Mouse (Mus musculus) forebrain, embryonic 10.5 days (tissue): ENCODE measurements around the gene Olfr39. TPM values are rescaled to one million over a fixed set of nuclear protein-coding genes. Genes with fewer than 3 reads are reported as not detected.
"Not testable (repeated sequence)": the region's sequence is repeated elsewhere in the genome, so short reads cannot be mapped to it uniquely, and the experiment has no call there.

Source experiments
- DNase-seq: peaks from one replicate; pipeline ENCODE4 v3.0.0-alpha.2; 2017; ENCODE audit warnings: low spot score; ENCODE audit errors: extremely low spot score
- H3K27ac ChIP-seq: fragments of 300-500 bp; sonication (generic); 2 replicates; pipeline ENCODE4 v1.5.1; 2016; ENCODE audit warnings: mild to moderate bottlenecking
- H3K27me3 ChIP-seq: fragments of 300-500 bp; sonication (generic); 2 replicates; pipeline ENCODE4 v1.6.1; 2016; ENCODE audit warnings: mild to moderate bottlenecking; ENCODE audit not compliant: poor library complexity, severe bottlenecking
- H3K36me3 ChIP-seq: fragments of 300-500 bp; sonication (generic); replicated peaks from 2 replicates; pipeline ENCODE4 v1.6.1; 2016; ENCODE audit warnings: mild to moderate bottlenecking, moderate library complexity
- H3K4me1 ChIP-seq: fragments of 300-500 bp; sonication (generic); 2 replicates; pipeline ENCODE4 v1.6.1; 2016
- H3K4me3 ChIP-seq: fragments of 300-500 bp; sonication (generic); 2 replicates; pipeline ENCODE4 v1.5.1; 2016; ENCODE audit warnings: mild to moderate bottlenecking, moderate library complexity
- H3K9me3 ChIP-seq: fragments of 300-500 bp; sonication (generic); 2 replicates; pipeline ENCODE4 v1.6.1; 2016; ENCODE audit warnings: mild to moderate bottlenecking, moderate library complexity
- WGBS: fragments of 180-500 bp; shearing (Covaris S2); methylation state at CpG from one replicate; pipeline ENCODE4 v1.1.7; 2016; 5-methylcytosine and 5-hydroxymethylcytosine counted together
- polyA plus RNA-seq: library from polyadenylated mRNA; unstranded; fragments of >200 nt; fragmentation: Nextera tagmentation; extraction: Ambion mirVana; gene quantifications from 2 replicates; pipeline ENCODE4 v1.2.1, GENCODE M21; 2016

The Olfr39 gene
- polyA plus RNA-seq = not detected in 2 replicates

- WGBS = 83% methylated on average over 1 of the region's 1 CpGs
- Histone ChIP-seq H3K27ac (no peak within 1 kb of the TSS), H3K27me3 (no peaks in the 10 kb centered on the region), H3K9me3 (peaks cover 5% of the 10 kb centered on the region; the same call in 1 of the 2 replicates), H3K4me3 (no peak within 1 kb of the TSS), H3K4me1 (no peaks in the 10 kb centered on the region), H3K36me3 (no peaks in the 10 kb centered on the region)
- DNase-seq = no peak
Measured at GRCm38 (mm10) chr9:20282051-20282450, at the start of gene Olfr39. Gene Olfr39 (plus strand): TSS chr9:20282351.

GRCm38 (mm10) chr9:20236819-20237218, 45.3 kb upstream of the Olfr39 start, which contains the start of gene Olfr872:
Gene Olfr872 (plus strand): TSS chr9:20237119.
- Histone ChIP-seq H3K27ac (no peak within 1 kb of the TSS), H3K36me3 (no peaks in the 10 kb centered on the region), H3K4me3 (no peak within 1 kb of the TSS), H3K4me1 (no peaks in the 10 kb centered on the region), H3K9me3 (peaks cover 9% of the 10 kb centered on the region; the same call in 1 of the 2 replicates), H3K27me3 (no peaks in the 10 kb centered on the region)
- DNase-seq = no peak

GRCm38 (mm10) chr9:20237378-20237777, 44.8 kb upstream of the Olfr39 start:
- H3K9me3 ChIP-seq = peaks cover 9% of the 10 kb centered on the region; the same call in 1 of the 2 replicates
- no peak overlapping the region for H3K4me3 ChIP-seq
- H3K36me3 ChIP-seq = no peaks in the 10 kb centered on the region
- WGBS = 81% methylated on average over 2 of the region's 2 CpGs
- no peaks in the 10 kb centered on the region for H3K4me1 ChIP-seq
- H3K27me3 ChIP-seq = no peaks in the 10 kb centered on the region
- no peak overlapping the region for H3K27ac ChIP-seq
- no peak for DNase-seq

- DNase-seq, H3K27ac ChIP-seq, H3K36me3 ChIP-seq, H3K27me3 ChIP-seq, H3K4me1 ChIP-seq, H3K4me3 ChIP-seq: not testable (repeated sequence)
- WGBS = 86% methylated on average over 5 of the region's 5 CpGs
- peaks cover 22% of the 10 kb centered on the region for H3K9me3 ChIP-seq
Measured at GRCm38 (mm10) chr9:20295562-20295961, 13.4 kb downstream of the Olfr39 start.

- DNase-seq = no peak
- Histone ChIP-seq H3K27ac (no peak within 1 kb of the TSS), H3K4me3 (no peak within 1 kb of the TSS), H3K4me1 (no peaks in the 10 kb centered on the region), H3K9me3 (peaks cover 22% of the 10 kb centered on the region), H3K27me3 (no peaks in the 10 kb centered on the region), H3K36me3 (no peaks in the 10 kb centered on the region)
- WGBS = 82% methylated on average over 1 of the region's 1 CpGs
Measured at GRCm38 (mm10) chr9:20298232-20298631, 16.1 kb downstream of the Olfr39 start, which contains the start of gene Olfr873. Gene Olfr873 (plus strand): TSS chr9:20298532.

- Histone ChIP-seq H3K4me3 (no peak within 1 kb of the TSS), H3K9me3 (peaks cover 2% of the 10 kb centered on the region; the same call in 1 of the 2 replicates), H3K27ac (no peak within 1 kb of the TSS)
Measured at GRCm38 (mm10) chr9:20335994-20336393, 53.8 kb downstream of the Olfr39 start, which contains the start of gene Olfr18. Gene Olfr18 (minus strand): TSS chr9:20336094.

More at GRCm38 (mm10) chr9:20335994-20336393, 53.8 kb downstream of the Olfr39 start, which contains the start of gene Olfr18:
- no peak for DNase-seq
- Histone ChIP-seq H3K27me3 (no peaks in the 10 kb centered on the region), H3K36me3 (no peaks in the 10 kb centered on the region), H3K4me1 (no peaks in the 10 kb centered on the region)

Other genes starting within 250 kb of the Olfr39 start
- not detected in 2 replicates for gene Olfr867, start 224.8 kb upstream of the Olfr39 start, polyA plus RNA-seq
- gene Olfr868, start 183.7 kb upstream of the Olfr39 start, polyA plus RNA-seq = not detected in 2 replicates
- not detected in 2 replicates for gene Olfr869, start 153.3 kb upstream of the Olfr39 start, polyA plus RNA-seq
- gene Olfr870, start 108.3 kb upstream of the Olfr39 start, polyA plus RNA-seq = not detected in 2 replicates
- not detected in 2 replicates for gene Olfr871, start 70.1 kb upstream of the Olfr39 start, polyA plus RNA-seq
- gene Olfr872, start 45.2 kb upstream of the Olfr39 start, polyA plus RNA-seq = not detected in 2 replicates
- not detected in 2 replicates for gene Olfr873, start 16.2 kb downstream of the Olfr39 start, polyA plus RNA-seq
- gene Olfr18, start 53.7 kb downstream of the Olfr39 start, polyA plus RNA-seq = not detected in 2 replicates
- gene Zfp560, start 102.8 kb downstream of the Olfr39 start, polyA plus RNA-seq = 27.7 and 30.6 TPM in 2 replicates
- gene Zfp26, start 177.8 kb downstream of the Olfr39 start, polyA plus RNA-seq = 25.6 and 27.3 TPM in 2 replicates
- gene Zfp426, start 210.4 kb downstream of the Olfr39 start, polyA plus RNA-seq = 26.1 and 26.6 TPM in 2 replicates
- gene Zfp266, start 239.1 kb downstream of the Olfr39 start, polyA plus RNA-seq = 134 and 139 TPM in 2 replicates